Mouse (Mus musculus): ENCODE measurements at regions not wholly inside any gene's neighbourhood (a gene's known extent, or its start where the extent isn't known, plus 50 kb on each side); places are given as distances from the start of the nearest gene placed in this dataset.
A peak's percentile ranks its signal among the peaks of the same experiment; 100 is the strongest.

DNA sequence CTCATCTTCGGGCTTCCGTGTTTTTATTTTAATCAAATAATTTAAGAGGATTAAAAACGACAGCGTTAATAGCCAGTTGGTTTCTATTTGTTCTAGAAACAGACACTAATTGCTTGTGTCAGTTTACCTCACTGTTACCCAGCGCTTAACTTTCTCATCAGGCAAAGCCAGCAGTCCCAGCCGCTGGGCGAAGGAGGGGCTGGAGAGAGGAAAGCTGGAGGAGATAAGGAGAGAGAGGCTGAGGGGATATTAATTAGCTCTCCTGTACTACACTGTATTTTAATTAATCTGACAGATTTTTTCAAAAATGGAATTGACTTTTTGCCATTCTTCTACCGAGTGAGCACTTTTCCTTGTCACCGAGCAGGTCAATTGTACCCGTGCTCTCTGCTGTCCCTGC lies 559.5 kb upstream of the Mki67 start:
- no peak overlapping the region for H3K27ac ChIP-seq (replicated peaks)
- no peak for ATAC-seq (ENCODE audit: low read depth)
- H3K4me1 ChIP-seq (replicated peaks), result no peaks in the 10 kb centered on the region
- no peak overlapping the region for H3K4me2 ChIP-seq
- H3K36me3 ChIP-seq, result no peaks in the 10 kb centered on the region
- no peaks in the 10 kb centered on the region for H3K9me3 ChIP-seq
- no peak overlapping the region for H3K9ac ChIP-seq
- H3K27me3 ChIP-seq, result no peaks in the 10 kb centered on the region
- no peak overlapping the region for H3K4me3 ChIP-seq
- WGBS, result 86% methylated on average over 10 of the region's 10 CpGs

DNA sequence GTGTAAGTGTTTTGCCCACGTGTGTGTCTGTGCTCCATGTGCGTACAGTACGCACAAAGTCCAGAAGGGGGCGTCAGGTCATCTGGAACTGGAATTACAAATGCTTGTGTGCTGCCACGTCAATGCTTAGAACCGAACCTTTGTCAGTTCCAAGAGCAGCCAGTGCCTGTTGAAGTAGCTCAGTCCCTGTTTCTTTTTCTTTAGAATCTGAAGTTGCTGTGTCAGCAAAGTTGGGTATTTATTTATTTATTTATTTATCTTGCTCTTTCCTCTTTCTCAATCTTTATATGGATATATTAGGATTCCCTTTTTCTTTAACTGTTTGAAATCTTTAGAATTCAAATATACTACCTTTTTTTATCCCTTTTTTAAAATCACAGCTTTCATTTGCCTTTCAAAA lies 567.6 kb upstream of the Mki67 start:
- no peak for ATAC-seq (ENCODE audit: low read depth)
- WGBS, result 90% methylated on average over 6 of the region's 6 CpGs
- no peaks in the 10 kb centered on the region for H3K4me1 ChIP-seq (replicated peaks)
- no peak overlapping the region for H3K4me2 ChIP-seq
- no peak overlapping the region for H3K27ac ChIP-seq (replicated peaks)
- no peaks in the 10 kb centered on the region for H3K36me3 ChIP-seq
- no peaks in the 10 kb centered on the region for H3K27me3 ChIP-seq
- no peaks in the 10 kb centered on the region for H3K9me3 ChIP-seq
- no peak overlapping the region for H3K4me3 ChIP-seq
- no peak overlapping the region for H3K9ac ChIP-seq

DNA sequence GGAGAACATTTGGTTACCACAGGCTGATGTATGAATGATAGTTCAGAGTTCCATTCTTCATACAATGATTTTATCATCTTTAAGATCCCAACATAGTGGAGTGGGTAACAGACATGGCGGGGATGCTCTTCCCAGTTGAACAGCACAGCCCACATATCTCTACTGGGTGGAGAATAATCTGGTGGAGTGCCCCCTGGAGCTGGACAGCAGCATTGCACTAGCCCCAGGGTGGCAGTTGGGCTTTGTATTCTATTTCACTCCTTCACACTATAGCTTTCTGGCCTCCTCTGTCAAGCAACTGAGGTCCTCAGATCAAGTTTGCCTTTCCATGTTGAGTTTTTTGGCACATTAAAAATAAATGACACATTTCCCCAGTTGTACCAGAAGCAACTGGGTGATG lies 569.4 kb upstream of the Mki67 start:
- Histone ChIP-seq H3K9me3 (no peaks in the 10 kb centered on the region), H3K4me2 (no peak overlapping the region), H3K4me3 (no peak overlapping the region), H3K4me1 (replicated peaks) (peaks cover 6% of the 10 kb centered on the region; the same call in 1 of the 2 replicates), H3K27ac (replicated peaks) (no peak overlapping the region), H3K9ac (no peak overlapping the region), H3K36me3 (no peaks in the 10 kb centered on the region), H3K27me3 (no peaks in the 10 kb centered on the region)
- ATAC-seq (ENCODE audit: low read depth), result no peak
- WGBS, result 100% methylated on average over 1 of the region's 1 CpGs

DNA sequence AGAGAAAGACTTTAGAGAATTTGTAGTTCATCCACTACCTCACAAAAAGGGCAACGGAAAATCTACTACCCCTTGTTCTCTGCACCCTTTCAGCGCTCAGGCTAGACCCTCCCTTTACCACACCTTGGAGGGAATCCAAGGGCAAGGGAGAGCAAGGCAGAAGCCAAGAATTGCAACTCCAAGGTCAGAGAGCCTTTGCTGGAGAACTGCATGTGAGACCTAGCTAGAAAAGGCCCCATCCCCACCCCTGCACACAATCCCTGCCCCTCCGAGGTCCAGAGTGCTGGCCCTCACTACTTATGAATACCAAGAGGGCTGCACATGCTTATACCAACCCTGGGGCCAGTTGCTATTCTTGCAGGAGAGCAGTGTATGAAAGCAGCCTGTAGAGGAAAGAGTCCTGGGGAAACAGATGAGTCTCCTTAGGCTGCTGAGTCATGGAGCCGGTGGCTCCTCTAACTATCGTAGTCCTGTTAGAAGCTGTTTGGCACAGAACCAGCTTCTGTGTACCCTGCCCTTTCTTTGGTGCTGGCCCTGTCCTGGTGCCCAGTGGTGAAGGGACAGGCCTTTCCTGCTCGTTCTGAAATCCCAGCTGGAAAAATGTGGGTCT lies 577.5 kb upstream of the Mki67 start:
- Histone ChIP-seq H3K27ac (replicated peaks) (no peak overlapping the region), H3K9me3 (no peaks in the 10 kb centered on the region), H3K9ac (no peak overlapping the region), H3K4me3 (no peak overlapping the region), H3K27me3 (no peaks in the 10 kb centered on the region), H3K4me1 (replicated peaks) (peaks cover 17% of the 10 kb centered on the region), H3K36me3 (no peaks in the 10 kb centered on the region), H3K4me2 (no peak overlapping the region)
- ATAC-seq (ENCODE audit: low read depth), result no peak
- WGBS, result 49% methylated on average over 6 of the region's 6 CpGs

DNA sequence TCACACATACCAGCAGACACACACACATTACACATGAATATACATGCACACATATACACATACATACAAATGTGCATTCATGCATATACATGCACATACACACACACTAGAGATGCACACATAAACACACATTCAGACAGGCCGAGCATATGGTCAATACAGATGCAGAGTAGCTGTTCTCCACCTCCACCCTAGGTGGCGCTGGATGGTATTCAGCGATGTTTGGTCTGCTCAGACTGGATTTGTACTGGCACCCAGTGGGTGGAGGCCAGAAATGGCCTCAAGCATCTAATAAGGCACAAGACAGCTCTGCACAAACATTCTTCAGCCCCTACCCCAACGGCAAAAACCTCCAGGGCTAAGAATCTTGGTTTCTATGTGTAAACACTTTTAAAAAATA lies 578.3 kb upstream of the Mki67 start:
- Histone ChIP-seq H3K9ac (no peak overlapping the region), H3K4me1 (replicated peaks) (peaks cover 17% of the 10 kb centered on the region), H3K4me3 (no peak overlapping the region), H3K4me2 (no peak overlapping the region), H3K27ac (replicated peaks) (no peak overlapping the region), H3K27me3 (no peaks in the 10 kb centered on the region), H3K9me3 (no peaks in the 10 kb centered on the region), H3K36me3 (no peaks in the 10 kb centered on the region)
- ATAC-seq (ENCODE audit: low read depth), result no peak
- WGBS, result 40% methylated on average over 4 of the region's 4 CpGs

DNA sequence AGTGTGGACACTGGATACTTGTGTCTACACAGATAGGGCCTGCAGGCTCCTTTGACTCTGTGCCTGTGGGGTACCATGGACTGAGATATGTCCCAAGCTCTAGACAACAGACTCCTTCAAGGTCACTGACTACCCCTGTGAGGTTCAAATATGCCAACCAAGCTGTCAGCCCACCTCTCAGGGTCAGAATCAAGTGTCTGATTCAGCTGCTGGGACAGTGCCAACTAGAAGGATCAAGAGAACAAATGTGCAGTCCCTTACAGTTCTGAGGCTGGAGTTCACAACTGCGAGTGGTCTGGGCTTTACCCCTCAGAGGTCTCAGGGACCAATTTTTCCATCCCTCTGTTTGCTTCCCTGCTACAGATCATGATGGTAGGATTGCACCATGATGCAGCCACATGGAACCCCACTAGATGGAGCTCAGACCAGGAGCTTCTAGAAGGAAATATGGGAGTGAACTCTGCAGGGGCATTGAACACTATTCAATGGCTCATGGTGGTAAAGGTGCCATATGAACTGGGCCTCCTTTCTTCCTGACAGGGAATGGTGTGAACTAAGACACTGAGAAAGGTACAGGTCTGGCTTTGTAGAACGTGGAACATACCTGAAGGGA lies 581.8 kb upstream of the Mki67 start:
- no peak overlapping the region for H3K27ac ChIP-seq (replicated peaks)
- H3K36me3 ChIP-seq, result no peaks in the 10 kb centered on the region
- peaks cover 10% of the 10 kb centered on the region; the same call in 1 of the 2 replicates for H3K4me1 ChIP-seq (replicated peaks)
- no peak overlapping the region for H3K4me2 ChIP-seq
- no peak for ATAC-seq (ENCODE audit: low read depth)
- 86% methylated on average over 2 of the region's 2 CpGs for WGBS
- H3K9me3 ChIP-seq, result no peaks in the 10 kb centered on the region
- H3K4me3 ChIP-seq, result no peak overlapping the region
- no peak overlapping the region for H3K9ac ChIP-seq
- no peaks in the 10 kb centered on the region for H3K27me3 ChIP-seq

DNA sequence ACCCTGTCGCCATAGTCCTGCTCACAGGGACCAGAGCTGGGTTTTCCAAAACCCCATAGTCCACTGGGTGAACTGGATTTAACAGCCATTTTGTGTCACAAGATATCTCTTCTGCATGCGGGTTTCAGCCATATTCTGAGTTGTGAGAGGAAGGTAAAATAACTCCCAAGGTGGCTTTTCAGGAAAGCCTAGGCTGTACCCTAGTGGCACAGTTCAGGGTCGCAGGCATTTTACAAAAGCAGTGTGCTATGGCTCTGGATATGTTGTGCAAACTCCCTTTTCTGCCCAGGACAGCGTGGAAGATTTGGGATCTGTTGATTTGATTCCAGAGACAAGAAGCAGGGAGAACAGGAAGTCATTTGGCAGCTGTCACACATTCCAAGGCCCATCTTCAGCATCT lies 588.3 kb upstream of the Mgmt start:
- WGBS, result 79% methylated on average over 4 of the region's 4 CpGs

DNA sequence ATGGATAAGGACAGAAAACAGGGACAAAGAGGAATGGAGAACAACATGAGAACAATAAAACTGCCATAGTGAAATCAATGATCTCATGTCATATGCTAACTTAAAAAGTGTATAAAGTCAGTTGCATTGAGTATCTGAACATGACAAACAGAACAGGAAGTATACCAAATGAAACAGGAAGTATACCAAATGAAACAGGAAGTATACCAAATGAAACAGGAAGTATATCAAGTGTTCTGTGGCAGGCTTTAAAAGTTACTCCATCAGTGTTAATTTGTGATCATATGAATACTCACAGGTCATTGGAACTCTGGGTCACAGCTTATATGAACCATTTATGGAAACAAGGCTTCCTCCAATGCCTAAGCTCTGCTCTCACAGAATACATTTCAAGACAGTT lies 585.6 kb upstream of the Mgmt start:
- Histone ChIP-seq H3K27me3 (no peaks in the 10 kb centered on the region), H3K27ac (replicated peaks) (no peak overlapping the region), H3K4me3 (no peak overlapping the region), H3K9ac (no peak overlapping the region), H3K9me3 (no peaks in the 10 kb centered on the region), H3K4me1 (replicated peaks) (no peaks in the 10 kb centered on the region), H3K4me2 (no peak overlapping the region), H3K36me3 (no peaks in the 10 kb centered on the region)
- no peak for ATAC-seq (ENCODE audit: low read depth)

More for the DNA sequence above, 588.3 kb upstream of the Mgmt start:
- no peak overlapping the region for H3K9ac ChIP-seq
- H3K4me1 ChIP-seq (replicated peaks), result no peaks in the 10 kb centered on the region
- H3K9me3 ChIP-seq, result no peaks in the 10 kb centered on the region
- H3K4me3 ChIP-seq, result no peak overlapping the region
- H3K27ac ChIP-seq (replicated peaks), result no peak overlapping the region
- H3K27me3 ChIP-seq, result no peaks in the 10 kb centered on the region
- no peak for ATAC-seq (ENCODE audit: low read depth)
- no peak overlapping the region for H3K4me2 ChIP-seq
- H3K36me3 ChIP-seq, result no peaks in the 10 kb centered on the region

DNA sequence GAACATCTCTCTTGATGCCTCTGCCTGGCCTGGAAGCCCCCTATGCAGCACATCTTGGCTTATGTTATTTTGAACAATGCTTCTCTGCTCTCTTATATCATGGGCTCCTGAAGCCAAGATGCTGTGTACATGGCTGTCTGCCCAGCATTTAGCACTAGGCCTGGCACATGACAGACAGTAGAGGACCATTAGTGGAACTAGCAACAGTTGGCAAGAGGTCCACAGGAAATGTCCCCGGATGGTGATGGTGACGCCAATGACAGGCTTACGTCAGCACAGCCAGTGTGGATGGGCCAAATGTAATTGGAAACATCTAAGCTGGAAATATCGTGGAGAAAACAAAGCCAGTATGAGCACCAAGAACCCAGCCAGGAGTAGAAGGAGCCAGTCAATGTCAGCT lies 567.1 kb upstream of the Mgmt start:
- no peak overlapping the region for H3K4me2 ChIP-seq
- H3K27me3 ChIP-seq, result no peaks in the 10 kb centered on the region
- H3K4me3 ChIP-seq, result no peak overlapping the region
- ATAC-seq (ENCODE audit: low read depth), result no peak
- H3K9me3 ChIP-seq, result peaks cover 5% of the 10 kb centered on the region; the same call in 1 of the 2 replicates
- no peak overlapping the region for H3K9ac ChIP-seq
- no peaks in the 10 kb centered on the region for H3K36me3 ChIP-seq
- whole genome bisulfite sequencing, result 95% methylated on average over 4 of the region's 4 CpGs
- H3K27ac ChIP-seq (replicated peaks), result no peak overlapping the region
- no peaks in the 10 kb centered on the region for H3K4me1 ChIP-seq (replicated peaks)

DNA sequence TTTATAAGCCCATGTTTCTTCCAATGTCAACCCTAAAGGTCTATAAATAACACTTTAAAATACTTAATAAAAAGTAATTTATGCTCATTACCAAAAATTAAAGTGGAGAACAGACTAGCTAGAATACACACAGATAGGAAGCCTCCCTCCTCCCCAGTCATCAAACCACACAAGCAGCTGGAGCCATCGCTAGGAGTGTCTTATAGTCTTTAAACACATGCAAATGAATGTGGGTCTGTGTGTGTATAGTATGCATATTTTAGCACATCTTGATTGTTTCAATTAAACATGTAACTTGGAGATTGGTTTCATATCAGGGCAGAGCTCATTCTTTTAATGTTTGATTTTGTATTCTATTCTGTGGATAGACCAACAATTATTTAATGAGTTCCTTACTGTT lies 564.0 kb upstream of the Mgmt start:
- Histone ChIP-seq H3K4me3 (no peak overlapping the region), H3K36me3 (no peaks in the 10 kb centered on the region), H3K27me3 (no peaks in the 10 kb centered on the region), H3K9ac (no peak overlapping the region), H3K4me2 (no peak overlapping the region), H3K9me3 (peaks cover 3% of the 10 kb centered on the region; the same call in 1 of the 2 replicates), H3K4me1 (replicated peaks) (0 out of 2 replicates have a peak, but pooled peaks cover 2% of the 10 kb centered on the region), H3K27ac (replicated peaks) (no peak overlapping the region)
- no peak for ATAC-seq (ENCODE audit: low read depth)
- WGBS, result 43% methylated on average over 1 of the region's 1 CpGs

DNA sequence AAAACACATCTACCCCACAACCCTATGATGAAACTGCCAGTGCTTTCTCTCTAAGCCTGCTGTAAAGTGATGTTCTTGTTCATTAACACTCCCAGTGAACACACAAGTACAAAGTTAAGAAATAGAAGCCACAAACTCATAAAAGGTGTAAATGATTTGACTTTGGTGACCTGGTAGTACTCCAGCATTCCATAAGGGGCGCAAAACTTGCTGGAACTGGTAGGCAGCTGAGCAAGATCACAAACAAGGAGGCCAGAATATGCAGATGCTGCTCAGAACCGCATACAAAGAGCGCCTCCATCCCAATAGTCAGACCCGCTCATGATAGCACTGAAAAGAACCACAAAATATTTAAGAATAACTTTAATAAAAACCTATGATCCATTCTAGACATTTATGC lies 561.6 kb upstream of the Mgmt start:
- no peak overlapping the region for H3K4me3 ChIP-seq
- no peak overlapping the region for H3K27ac ChIP-seq (replicated peaks)
- 0 out of 2 replicates have a peak, but pooled peaks cover 6% of the 10 kb centered on the region for H3K4me1 ChIP-seq (replicated peaks)
- no peak overlapping the region for H3K9ac ChIP-seq
- no peaks in the 10 kb centered on the region for H3K27me3 ChIP-seq
- no peaks in the 10 kb centered on the region for H3K9me3 ChIP-seq
- WGBS, result 15% methylated on average over 4 of the region's 4 CpGs
- ATAC-seq (ENCODE audit: low read depth), result no peak
- H3K36me3 ChIP-seq, result no peaks in the 10 kb centered on the region
- H3K4me2 ChIP-seq, result no peak overlapping the region

DNA sequence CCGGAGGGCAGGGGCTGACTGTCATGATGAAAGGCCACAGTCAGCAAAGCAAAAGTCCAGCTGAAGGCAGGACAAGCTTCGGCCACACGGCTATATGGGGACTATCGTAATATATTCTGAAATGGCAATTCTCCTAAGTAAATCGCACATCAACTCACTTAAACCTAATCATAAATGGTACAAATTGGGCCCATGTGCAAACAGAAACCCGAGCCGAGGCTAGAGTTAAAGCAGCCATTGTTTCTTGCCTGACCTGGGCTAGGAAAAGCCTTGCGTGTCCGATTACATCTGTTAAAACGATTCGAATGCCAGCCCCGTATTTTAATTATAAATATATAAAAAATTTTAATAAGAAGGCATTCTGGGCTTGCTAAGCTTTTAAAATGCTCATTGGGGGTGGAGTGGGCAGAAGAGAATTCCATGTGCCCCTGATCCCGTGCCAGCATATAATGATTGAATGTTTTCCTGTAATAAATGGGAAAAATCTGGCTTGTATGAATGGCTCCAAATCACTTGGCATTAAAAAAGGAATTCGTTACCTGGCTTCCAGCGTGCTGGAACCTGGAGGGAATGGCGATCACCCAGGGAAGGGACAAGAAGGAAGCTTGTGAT lies 552.7 kb upstream of the Mgmt start:
- no peak overlapping the region for H3K4me3 ChIP-seq
- WGBS, result 52% methylated on average over 16 of the region's 16 CpGs
- no peak for ATAC-seq (ENCODE audit: low read depth)

More for the DNA sequence above, 552.7 kb upstream of the Mgmt start:
- Histone ChIP-seq H3K9me3 (no peaks in the 10 kb centered on the region), H3K27ac (replicated peaks) (peak overlapping the region; percentile 80), H3K9ac (peak overlapping the region; percentile 41), H3K4me2 (no peak overlapping the region), H3K36me3 (no peaks in the 10 kb centered on the region), H3K4me1 (replicated peaks) (peaks cover 32% of the 10 kb centered on the region), H3K27me3 (no peaks in the 10 kb centered on the region)
